Mouse (Mus musculus): ENCODE results near the gene Smim14. TPM values are rescaled to one million over a fixed set of nuclear protein-coding genes. Genes with fewer than 3 reads are reported as not detected.
"Not testable (repeated sequence)": the region's sequence is repeated elsewhere in the genome, so short reads cannot be mapped to it uniquely, and the experiment has no call there.

The Smim14 gene
- polyA plus RNA-seq, 1 experiment: 120 TPM

DNA sequence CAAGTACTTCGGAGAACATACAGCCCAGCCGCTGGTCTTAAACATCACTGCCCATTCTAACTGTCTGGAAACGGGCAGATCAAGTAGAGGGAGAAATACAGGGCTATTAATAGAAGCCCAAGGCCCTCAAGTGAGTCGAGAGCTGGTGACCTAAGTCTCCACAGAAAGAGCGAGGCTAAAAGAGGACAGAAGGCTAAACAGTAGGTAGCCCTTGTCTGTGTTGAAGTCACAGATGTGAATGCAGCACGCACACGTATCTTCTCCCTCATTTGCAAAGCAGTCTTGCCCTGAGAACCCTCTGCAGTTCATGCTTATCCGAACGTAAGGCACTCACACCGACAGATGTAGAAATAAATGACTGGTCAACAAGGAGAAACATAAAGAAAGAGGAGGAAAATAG lies 49.6 kb downstream of the Smim14 start:
- DNase-seq (ENCODE audit: low read depth in 1 of 2, low spot score in 2 of 2): peak in 1 of 2 experiments; percentile 25
- H3K27ac ChIP-seq (ENCODE audit: insufficient read depth, low read length): peak overlapping the region; percentile 92
- H3K27me3 ChIP-seq (ENCODE audit: control insufficient read depth, insufficient read depth, low read length): no peaks in the 10 kb centered on the region
- 33% methylated on average over 10 of the region's 10 CpGs for WGBS
- peaks cover 3% of the 10 kb centered on the region; the same call in 1 of the 2 replicates for H3K36me3 ChIP-seq (ENCODE audit: control insufficient read depth, insufficient read depth, low read length)
- peak overlapping the region; percentile 19; the same call in 1 of the 2 replicates for H3K4me3 ChIP-seq (ENCODE audit: extremely low read depth, insufficient read depth, insufficient read length)
- H3K4me1 ChIP-seq (ENCODE audit: control insufficient read depth, insufficient read depth, insufficient read length): peaks cover 14% of the 10 kb centered on the region
- TF ChIP-seq CTCF (IDR thresholded peaks at IDR 0.05; ENCODE audit: extremely low read depth, insufficient read depth, insufficient read length, insufficient replicate concordance) (no peak), POLR2A (IDR thresholded peaks at IDR 0.05; ENCODE audit: low read depth, low read length) (no peak)

DNA sequence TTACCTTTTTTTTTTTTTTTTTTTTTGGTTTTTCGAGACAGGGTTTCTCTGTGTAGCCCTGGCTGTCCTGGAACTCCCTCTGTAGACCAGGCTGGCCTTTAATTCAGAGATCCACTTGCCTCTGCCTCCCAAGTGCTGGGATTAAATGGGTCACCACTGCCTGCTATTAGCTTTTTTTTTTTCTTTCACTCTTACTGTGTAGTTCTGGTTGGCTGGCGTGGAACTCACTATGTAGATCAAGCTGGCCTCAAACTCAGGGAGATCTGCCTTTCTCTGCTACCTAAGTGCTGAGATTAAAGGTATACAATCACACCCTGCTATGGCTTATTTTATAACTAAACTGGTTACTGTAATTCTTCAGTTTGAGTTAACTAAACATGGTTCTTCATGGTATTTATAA lies 50.5 kb downstream of the Smim14 start:
- H3K4me1 ChIP-seq (ENCODE audit: control insufficient read depth, insufficient read depth, insufficient read length): peaks cover 17% of the 10 kb centered on the region

DNA sequence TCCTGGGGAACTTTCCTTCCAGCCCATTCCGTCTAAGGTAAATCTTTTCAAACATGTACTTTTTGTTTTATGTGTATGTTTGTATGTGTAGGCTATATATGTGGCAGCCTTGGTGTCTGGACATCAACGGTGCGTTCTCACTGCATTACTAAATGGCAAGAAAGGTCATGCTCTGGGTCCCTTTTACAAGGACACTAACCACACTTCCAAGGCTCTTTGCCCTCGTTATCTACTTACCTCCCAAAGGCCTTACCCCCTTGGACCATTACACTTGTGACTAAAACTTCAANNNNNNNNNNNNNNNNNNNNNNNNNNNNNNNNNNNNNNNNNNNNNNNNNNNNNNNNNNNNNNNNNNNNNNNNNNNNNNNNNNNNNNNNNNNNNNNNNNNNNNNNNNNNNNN lies 54.0 kb downstream of the Smim14 start:
- H3K36me3 ChIP-seq (ENCODE audit: control insufficient read depth, insufficient read depth, low read length): no peaks in the 10 kb centered on the region
- H3K4me1 ChIP-seq (ENCODE audit: control insufficient read depth, insufficient read depth, insufficient read length): peaks cover 17% of the 10 kb centered on the region
- TF ChIP-seq POLR2A (IDR thresholded peaks at IDR 0.05; ENCODE audit: low read depth, low read length): no peak
- TF ChIP-seq CTCF (IDR thresholded peaks at IDR 0.05; ENCODE audit: extremely low read depth, insufficient read depth, insufficient read length, insufficient replicate concordance): no peak
- DNase-seq (ENCODE audit: low read depth in 1 of 2, low spot score in 2 of 2): no peak
- H3K4me3 ChIP-seq (ENCODE audit: extremely low read depth, insufficient read depth, insufficient read length): no peak overlapping the region
- H3K27me3 ChIP-seq (ENCODE audit: control insufficient read depth, insufficient read depth, low read length): no peaks in the 10 kb centered on the region
- 90% methylated on average over 4 of the region's 4 CpGs for WGBS
- H3K27ac ChIP-seq (ENCODE audit: insufficient read depth, low read length): no peak overlapping the region

More for the DNA sequence above, 50.5 kb downstream of the Smim14 start:
- Histone ChIP-seq H3K27me3 (ENCODE audit: control insufficient read depth, insufficient read depth, low read length) (no peaks in the 10 kb centered on the region), H3K27ac (ENCODE audit: insufficient read depth, low read length) (peak overlapping the region; percentile 87), H3K4me3 (ENCODE audit: extremely low read depth, insufficient read depth, insufficient read length) (no peak overlapping the region), H3K36me3 (ENCODE audit: control insufficient read depth, insufficient read depth, low read length) (peaks cover 3% of the 10 kb centered on the region; the same call in 1 of the 2 replicates)
- DNase-seq (ENCODE audit: low read depth in 1 of 2, low spot score in 2 of 2): no peak
- no peak for TF ChIP-seq CTCF (IDR thresholded peaks at IDR 0.05; ENCODE audit: extremely low read depth, insufficient read depth, insufficient read length, insufficient replicate concordance)
- TF ChIP-seq POLR2A (IDR thresholded peaks at IDR 0.05; ENCODE audit: low read depth, low read length): no peak
- 22% methylated on average over 2 of the region's 2 CpGs for WGBS

DNA sequence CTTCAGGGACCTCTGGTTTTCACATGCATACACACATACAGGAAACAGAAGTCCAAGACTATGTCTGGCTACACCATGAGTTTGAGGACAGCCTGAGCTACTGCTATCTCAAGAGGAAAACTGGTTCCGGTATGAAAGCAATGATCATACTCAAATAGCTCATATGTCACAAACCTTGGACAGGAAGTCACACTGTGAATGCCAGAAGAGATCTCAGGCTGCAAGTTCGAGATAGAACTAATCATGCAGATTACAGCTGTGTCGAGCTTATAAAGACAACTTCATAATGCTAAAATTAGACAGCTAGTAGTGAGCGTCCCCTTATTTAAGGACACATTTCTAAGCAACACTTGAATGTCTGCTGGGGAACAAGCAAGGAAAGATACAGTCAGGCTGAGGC lies 56.5 kb downstream of the Smim14 start:
- no peak for DNase-seq (ENCODE audit: low read depth in 1 of 2, low spot score in 2 of 2)
- Histone ChIP-seq H3K27ac (ENCODE audit: insufficient read depth, low read length) (0 out of 2 replicates have a peak overlapping the region, but pooled peaks have one; percentile 54), H3K27me3 (ENCODE audit: control insufficient read depth, insufficient read depth, low read length) (no peaks in the 10 kb centered on the region), H3K4me3 (ENCODE audit: extremely low read depth, insufficient read depth, insufficient read length) (no peak overlapping the region), H3K4me1 (ENCODE audit: control insufficient read depth, insufficient read depth, insufficient read length) (peaks cover 22% of the 10 kb centered on the region), H3K36me3 (ENCODE audit: control insufficient read depth, insufficient read depth, low read length) (no peaks in the 10 kb centered on the region)
- no peak for TF ChIP-seq CTCF (IDR thresholded peaks at IDR 0.05; ENCODE audit: extremely low read depth, insufficient read depth, insufficient read length, insufficient replicate concordance)
- TF ChIP-seq POLR2A (IDR thresholded peaks at IDR 0.05; ENCODE audit: low read depth, low read length): no peak
- 21% methylated on average over 4 of the region's 4 CpGs for WGBS

DNA sequence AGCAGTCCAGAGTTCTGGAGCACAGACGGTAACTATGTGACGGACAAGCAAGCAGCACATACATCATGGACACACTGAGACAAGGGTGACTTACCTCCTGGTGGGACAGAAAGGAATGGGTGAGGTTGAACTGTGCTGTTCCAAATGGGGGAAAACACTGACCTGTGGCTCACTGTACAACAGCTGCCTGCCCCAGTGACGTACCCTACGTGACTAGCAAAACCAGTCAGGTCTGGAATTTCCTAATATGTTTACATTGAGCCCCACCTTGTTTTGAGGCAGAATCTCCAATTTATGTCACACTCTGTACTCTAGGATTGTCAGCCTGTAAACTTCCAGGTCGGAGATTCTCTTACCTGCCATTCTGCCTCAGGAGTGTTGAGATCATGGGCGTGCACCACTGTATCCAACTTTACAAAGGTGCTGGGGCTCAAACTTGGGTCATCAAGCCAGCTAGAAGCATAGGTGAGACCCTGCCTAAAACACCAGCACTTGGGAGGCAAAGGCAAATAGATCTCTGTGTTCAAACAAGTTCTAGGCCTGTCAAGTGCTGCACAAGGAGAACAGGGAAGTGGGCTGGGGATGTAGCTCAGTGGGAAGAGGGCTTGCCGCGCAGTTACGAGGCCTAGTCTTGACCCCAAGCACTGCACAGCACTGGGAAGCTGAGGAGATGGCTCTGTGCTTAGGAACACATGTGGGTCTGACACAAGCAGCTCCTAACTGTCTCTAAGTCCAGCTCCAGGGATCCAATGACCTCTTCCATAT lies 57.1 kb downstream of the Smim14 start:
- 91% methylated on average over 9 of the region's 9 CpGs for WGBS
- Histone ChIP-seq H3K4me3 (ENCODE audit: extremely low read depth, insufficient read depth, insufficient read length) (no peak overlapping the region), H3K36me3 (ENCODE audit: control insufficient read depth, insufficient read depth, low read length) (no peaks in the 10 kb centered on the region), H3K27ac (ENCODE audit: insufficient read depth, low read length) (peak overlapping the region; percentile 54), H3K27me3 (ENCODE audit: control insufficient read depth, insufficient read depth, low read length) (no peaks in the 10 kb centered on the region), H3K4me1 (ENCODE audit: control insufficient read depth, insufficient read depth, insufficient read length) (peaks cover 22% of the 10 kb centered on the region)
- no peak for DNase-seq (ENCODE audit: low read depth in 1 of 2, low spot score in 2 of 2)
- TF ChIP-seq CTCF (IDR thresholded peaks at IDR 0.05; ENCODE audit: extremely low read depth, insufficient read depth, insufficient read length, insufficient replicate concordance) (no peak), POLR2A (IDR thresholded peaks at IDR 0.05; ENCODE audit: low read depth, low read length) (no peak)

DNA sequence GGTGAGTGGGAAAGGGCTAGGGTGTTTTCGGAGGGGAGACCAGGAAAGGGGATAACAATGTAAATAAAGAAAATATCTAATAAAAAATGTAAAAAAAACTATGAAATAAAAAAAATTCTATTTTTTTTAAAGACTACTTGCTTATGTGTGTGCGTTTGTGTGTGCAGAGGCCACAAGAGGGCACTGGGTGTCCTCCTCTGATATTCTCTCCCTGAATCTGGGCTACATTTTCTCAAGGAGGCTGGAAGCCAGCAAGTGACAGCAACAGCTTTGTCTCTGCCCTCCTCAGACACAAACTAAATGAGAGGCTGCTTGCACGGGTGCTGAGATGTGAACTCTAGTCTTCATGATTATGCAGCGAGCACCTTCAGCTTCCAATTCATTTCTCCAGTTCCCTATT lies 58.8 kb downstream of the Smim14 start:
- Histone ChIP-seq H3K27ac (ENCODE audit: insufficient read depth, low read length) (no peak overlapping the region), H3K27me3 (ENCODE audit: control insufficient read depth, insufficient read depth, low read length) (no peaks in the 10 kb centered on the region), H3K4me1 (ENCODE audit: control insufficient read depth, insufficient read depth, insufficient read length) (peaks cover 14% of the 10 kb centered on the region; the same call in 1 of the 2 replicates), H3K36me3 (ENCODE audit: control insufficient read depth, insufficient read depth, low read length) (no peaks in the 10 kb centered on the region), H3K4me3 (ENCODE audit: extremely low read depth, insufficient read depth, insufficient read length) (no peak overlapping the region)
- TF ChIP-seq POLR2A (IDR thresholded peaks at IDR 0.05; ENCODE audit: low read depth, low read length) (no peak), CTCF (IDR thresholded peaks at IDR 0.05; ENCODE audit: extremely low read depth, insufficient read depth, insufficient read length, insufficient replicate concordance) (peak; percentile 43; the same call in 1 of the 2 replicates)
- peak in 1 of 2 experiments; percentile 42 for DNase-seq (ENCODE audit: low read depth in 1 of 2, low spot score in 2 of 2)
- 78% methylated on average over 4 of the region's 4 CpGs for WGBS

DNA sequence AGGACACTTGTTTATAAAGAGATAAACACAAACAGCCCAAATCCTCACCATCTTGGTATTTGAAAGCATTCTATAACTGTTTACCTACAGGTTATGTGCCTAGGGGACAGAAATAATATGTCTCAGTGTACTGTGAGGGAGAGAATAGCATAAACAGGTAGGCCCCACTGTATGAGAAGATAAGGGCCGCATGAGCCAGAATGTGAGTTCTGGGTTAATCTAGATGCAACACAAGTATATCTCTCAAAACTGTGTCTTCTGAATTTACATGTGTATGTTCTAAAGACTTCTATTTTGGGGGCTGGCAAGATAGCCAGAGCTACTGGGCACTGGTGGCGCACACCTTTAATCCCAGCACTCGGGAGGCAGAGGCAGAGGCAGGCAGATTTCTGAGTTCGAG lies 60.2 kb downstream of the Smim14 start:
- not testable (repeated sequence) for H3K27me3 ChIP-seq (ENCODE audit: control insufficient read depth, insufficient read depth, low read length); H3K27ac ChIP-seq (ENCODE audit: insufficient read depth, low read length); H3K36me3 ChIP-seq (ENCODE audit: control insufficient read depth, insufficient read depth, low read length); DNase-seq (ENCODE audit: low read depth in 1 of 2, low spot score in 2 of 2); H3K4me3 ChIP-seq (ENCODE audit: extremely low read depth, insufficient read depth, insufficient read length)
- H3K4me1 ChIP-seq (ENCODE audit: control insufficient read depth, insufficient read depth, insufficient read length): peaks cover 12% of the 10 kb centered on the region; the same call in 1 of the 2 replicates
- 92% methylated on average over 4 of the region's 4 CpGs for WGBS

All from spleen, adult 2 months (tissue).